Mouse (Mus musculus) MN1 (cell line): Measurements from ENCODE around the gene Ccdc125.
A peak's percentile ranks its signal among the peaks of the same experiment; 100 is the strongest.

ENCODE experiments used
- DNase-seq: peaks from one replicate; pipeline ENCODE4 v3.0.0-alpha.2; 2016; ENCODE audit warnings: low spot score

Ccdc125 gene

GRCm38 (mm10) chr13:100669291-100670022 is at the start of gene Ccdc125:
TSS of gene Ccdc125 (plus strand) at chr13:100669717.
- DNase-seq: no peak

GRCm38 (mm10) chr13:100622241-100622640 is 47.3 kb upstream of the Ccdc125 start:
- no peak for DNase-seq

- DNase-seq: no peak
Measured at GRCm38 (mm10) chr13:100634106-100634691, 35.3 kb upstream of the Ccdc125 start.

GRCm38 (mm10) chr13:100642471-100643209 is 26.9 kb upstream of the Ccdc125 start:
- no peak for DNase-seq

GRCm38 (mm10) chr13:100648223-100648622 is 21.3 kb upstream of the Ccdc125 start:
- no peak for DNase-seq

GRCm38 (mm10) chr13:100650550-100651438 is 18.7 kb upstream of the Ccdc125 start, which contains the start of the genes Ak6 and Rad17:
TSS of gene Ak6 (plus strand) at chr13:100650979.
TSS of gene Rad17 (minus strand) at chr13:100651051.
- peak; percentile 98 for DNase-seq

- DNase-seq: no peak
Measured at GRCm38 (mm10) chr13:100651439-100652186, 17.9 kb upstream of the Ccdc125 start, which contains the start of gene Taf9. TSS of gene Taf9 (plus strand) at chr13:100651579.

GRCm38 (mm10) chr13:100658091-100658490 is 11.4 kb upstream of the Ccdc125 start:
- no peak for DNase-seq

- peak; percentile 85 for DNase-seq
Measured at GRCm38 (mm10) chr13:100659864-100660456, 9.6 kb upstream of the Ccdc125 start.

GRCm38 (mm10) chr13:100670181-100670741 is 744 bp downstream of the Ccdc125 start:
- DNase-seq: no peak

- no peak for DNase-seq
Measured at GRCm38 (mm10) chr13:100675936-100676635, 6.6 kb downstream of the Ccdc125 start.

GRCm38 (mm10) chr13:100681615-100682014 is 12.1 kb downstream of the Ccdc125 start:
- no peak for DNase-seq

- no peak for DNase-seq
Measured at GRCm38 (mm10) chr13:100682837-100683236, 13.3 kb downstream of the Ccdc125 start.

GRCm38 (mm10) chr13:100684355-100684754 is 14.8 kb downstream of the Ccdc125 start:
- DNase-seq: no peak

- no peak for DNase-seq
Measured at GRCm38 (mm10) chr13:100687513-100687912, 18.0 kb downstream of the Ccdc125 start.

- no peak for DNase-seq
Measured at GRCm38 (mm10) chr13:100697541-100697940, 28.0 kb downstream of the Ccdc125 start.

GRCm38 (mm10) chr13:100698866-100699265 is 29.3 kb downstream of the Ccdc125 start:
- no peak for DNase-seq

- no peak for DNase-seq
Measured at GRCm38 (mm10) chr13:100703468-100703867, 34.0 kb downstream of the Ccdc125 start.

- no peak for DNase-seq
Measured at GRCm38 (mm10) chr13:100706206-100706605, 36.7 kb downstream of the Ccdc125 start.

- DNase-seq: no peak
Measured at GRCm38 (mm10) chr13:100715467-100715866, 46.0 kb downstream of the Ccdc125 start.
